Mouse (Mus musculus) CD8-positive naive resting alpha-beta T cell, adult 2 months (primary cell): Measurements from ENCODE around the gene Cdnf.
A peak's percentile ranks its signal among the peaks of the same experiment; 100 is the strongest.

Source experiments
- DNase-seq, 2 experiments: peaks; one replicate each; pipeline ENCODE4 v3.0.0; 2022; ENCODE audit warnings: low read depth in 2 of 2, low spot score in 2 of 2

The Cdnf gene

DNA sequence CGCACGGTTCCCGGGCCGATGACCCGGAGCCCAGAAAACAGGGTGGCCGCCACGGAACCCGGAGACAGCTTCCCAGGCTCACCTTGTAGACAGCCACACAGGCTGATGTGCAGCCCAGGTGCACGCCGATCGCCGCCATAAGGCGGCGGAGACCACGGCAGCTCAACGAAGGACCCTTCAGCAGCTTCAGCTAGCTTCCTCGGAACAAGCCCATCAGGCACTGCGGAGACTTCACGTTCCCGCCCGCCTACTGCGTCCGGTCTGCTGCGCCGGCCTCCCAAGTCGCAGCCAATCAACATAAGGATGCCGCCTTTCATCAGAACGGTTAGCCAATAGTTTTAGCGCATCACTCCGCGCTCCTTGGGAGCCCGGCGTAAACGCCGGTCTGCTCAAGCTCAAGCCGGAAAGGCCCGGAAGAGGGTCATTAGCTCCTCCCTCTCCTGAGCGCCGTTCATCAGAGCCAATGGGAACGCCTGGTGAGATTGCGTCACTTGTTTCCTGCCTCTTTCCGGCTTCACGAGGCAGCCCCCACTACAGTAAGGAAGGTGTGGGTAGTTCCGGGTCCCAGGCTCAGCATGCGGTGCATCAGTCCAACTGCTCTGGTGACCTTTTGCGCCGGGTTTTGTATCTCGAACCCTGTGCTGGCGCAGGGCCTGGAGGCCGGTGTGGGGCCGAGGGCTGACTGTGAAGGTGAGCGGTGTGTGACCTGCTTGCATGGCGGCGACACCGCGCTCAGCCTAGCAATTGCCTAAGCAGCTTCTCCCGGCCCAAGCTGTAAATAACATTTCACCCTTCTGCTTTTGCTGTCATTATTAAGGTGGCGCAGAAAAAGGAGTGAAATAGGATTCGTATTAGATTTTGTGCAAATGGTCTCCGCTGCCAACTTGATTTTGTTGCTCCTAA, at the start of gene Cdnf, which contains the start of the genes Gm45902 and Hspa14:
Gene Cdnf, plus strand, starts transcription at position 479 of the 903 bp plus-strand sequence.
Gene Gm45902, minus strand, starts transcription at position 239 of the 903 bp plus-strand sequence.
Gene Hspa14, minus strand, starts transcription at position 263 of the 903 bp plus-strand sequence.
- peak; percentile 95 for DNase-seq

- DNase-seq, result peak in 1 of 2 experiments; percentile 11
These were observed 38.9 kb upstream of the Cdnf start for GRCm38 (mm10) chr2:3473891-3474290.

GRCm38 (mm10) chr2:3474361-3474805, 38.4 kb upstream of the Cdnf start:
- peak; percentile 41 to 53 for DNase-seq

- DNase-seq, result peak; percentile 97
These were observed 38.0 kb upstream of the Cdnf start, which contains the start of gene Suv39h2 for GRCm38 (mm10) chr2:3474861-3475283. TSS of gene Suv39h2 (minus strand) at chr2:3475031.

GRCm38 (mm10) chr2:3475746-3476251, 37.0 kb upstream of the Cdnf start:
- peak in 1 of 2 experiments; percentile 3 for DNase-seq

DNA sequence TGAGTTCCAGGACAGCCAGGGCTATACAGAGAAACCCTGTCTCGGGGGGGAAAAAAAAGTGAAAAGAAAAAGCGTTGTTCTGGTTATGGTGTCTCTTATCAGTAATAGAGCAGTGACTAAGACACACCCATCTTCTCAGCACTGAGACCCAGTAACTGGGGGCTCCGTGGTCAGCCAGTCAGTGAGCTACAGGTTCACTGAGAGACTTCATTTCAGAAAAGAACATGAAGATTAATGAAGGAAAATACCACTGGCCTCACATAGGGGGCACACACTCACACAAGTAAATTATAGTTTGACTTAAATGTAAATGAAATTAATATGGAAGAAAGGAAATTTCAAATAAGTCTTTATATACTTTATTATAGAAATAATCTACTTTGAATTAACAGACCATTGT, 32.6 kb upstream of the Cdnf start:
- no peak for DNase-seq

GRCm38 (mm10) chr2:3489816-3490215, 23.0 kb upstream of the Cdnf start:
- DNase-seq, result no peak

DNA sequence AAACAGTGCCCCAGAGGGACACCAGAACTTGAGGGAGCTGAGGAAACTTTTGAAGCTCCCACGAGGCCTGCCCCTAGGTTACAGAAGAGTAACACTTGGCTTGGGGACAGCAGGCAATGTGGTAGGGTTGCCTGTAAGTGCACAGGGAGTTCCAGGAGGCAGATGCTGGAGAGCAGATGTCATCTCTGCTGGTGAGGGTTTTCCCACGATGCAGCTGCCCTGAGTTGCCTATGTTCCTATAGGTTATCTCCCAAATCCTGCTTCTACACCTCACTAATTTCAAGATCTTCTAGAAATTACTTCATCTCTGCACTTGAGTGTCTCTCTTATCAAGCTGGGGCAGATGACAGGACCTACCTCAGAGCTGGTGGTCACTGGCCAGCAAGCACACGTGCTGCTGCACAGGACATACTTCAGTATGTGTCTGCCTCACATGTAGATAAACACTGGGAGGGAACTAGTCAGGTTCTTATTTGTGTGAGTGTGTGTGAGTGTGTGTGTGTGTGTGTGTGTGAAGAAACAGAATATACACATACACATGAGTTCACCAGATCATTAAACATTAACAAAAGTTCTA, 18.9 kb upstream of the Cdnf start:
- DNase-seq, result no peak

- no peak for DNase-seq
These were observed 13.3 kb upstream of the Cdnf start for GRCm38 (mm10) chr2:3499543-3499942.

DNA sequence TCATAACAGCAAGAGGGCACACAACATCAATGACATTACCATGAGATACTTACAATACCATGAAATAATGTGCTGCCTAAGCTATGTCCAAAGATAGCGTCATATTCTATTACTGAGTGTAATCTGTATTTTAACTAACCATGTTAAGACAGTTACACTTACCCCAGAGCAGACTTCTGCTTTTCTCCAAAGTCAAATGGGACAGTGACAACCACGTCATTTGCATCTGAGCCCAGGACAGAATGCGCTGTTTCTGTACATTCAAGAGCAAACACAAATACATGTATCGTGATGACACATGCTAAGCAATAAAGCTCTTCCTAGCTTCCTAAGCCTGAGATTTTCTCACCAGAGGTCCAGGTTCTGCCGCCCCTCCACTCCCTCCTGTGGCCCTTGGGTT, 11.9 kb upstream of the Cdnf start:
- no peak for DNase-seq

- DNase-seq, result peak in 1 of 2 experiments; percentile 25
These were observed 754 bp upstream of the Cdnf start for GRCm38 (mm10) chr2:3512076-3512475.

GRCm38 (mm10) chr2:3522558-3522957, 9.7 kb downstream of the Cdnf start:
- DNase-seq, result no peak

GRCm38 (mm10) chr2:3526288-3526687, 13.5 kb downstream of the Cdnf start:
- DNase-seq, result no peak

- no peak for DNase-seq
These were observed 28.7 kb downstream of the Cdnf start for GRCm38 (mm10) chr2:3541307-3542079.

- DNase-seq, result no peak
These were observed 33.2 kb downstream of the Cdnf start for GRCm38 (mm10) chr2:3546055-3546454.

GRCm38 (mm10) chr2:3546588-3546987, 33.8 kb downstream of the Cdnf start:
- DNase-seq, result peak; percentile 52 to 60

DNA sequence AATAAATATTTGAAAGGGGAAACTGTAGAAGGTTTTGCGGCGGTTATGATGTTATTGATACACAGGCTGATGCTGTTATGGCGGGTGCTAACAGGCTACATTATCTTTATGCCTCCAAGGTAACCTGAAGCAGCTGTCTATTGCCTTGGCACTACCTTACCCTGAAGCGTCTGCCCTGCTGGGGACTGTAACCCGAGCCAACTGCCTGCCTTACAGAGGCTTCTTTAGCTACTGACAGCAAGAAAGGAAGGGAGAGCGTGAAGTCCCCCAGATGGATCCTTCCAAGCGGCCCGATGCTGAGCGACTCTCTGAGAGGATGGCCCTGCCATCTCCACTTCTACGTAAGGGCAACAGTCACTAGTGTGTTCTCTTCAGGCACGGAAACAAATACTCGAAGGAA, 57.4 kb downstream of the Cdnf start, which contains the start of gene Fam107b:
Gene Fam107b, plus strand, starts transcription at position 303 of the 400 bp plus-strand sequence.
- no peak for DNase-seq

DNA sequence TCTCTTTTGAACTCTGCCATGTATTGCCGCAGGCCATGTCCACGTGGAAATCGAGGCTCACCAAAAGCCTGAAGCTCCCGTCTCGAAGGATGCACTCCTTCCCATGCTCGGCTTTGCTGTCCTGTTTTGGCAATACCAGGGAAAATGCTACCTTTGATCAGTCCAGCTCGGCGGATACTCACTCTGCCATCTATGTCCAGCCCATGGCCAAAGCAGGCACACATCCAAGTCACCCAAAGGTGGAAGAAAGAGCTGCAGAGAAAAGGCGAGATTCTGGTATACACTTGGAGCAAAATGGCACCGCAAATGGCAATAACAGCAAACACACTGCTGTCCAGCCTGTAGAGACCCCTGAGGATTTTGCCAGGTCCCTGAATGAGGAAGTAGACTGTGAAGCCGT, 57.8 kb downstream of the Cdnf start:
- DNase-seq, result no peak

DNA sequence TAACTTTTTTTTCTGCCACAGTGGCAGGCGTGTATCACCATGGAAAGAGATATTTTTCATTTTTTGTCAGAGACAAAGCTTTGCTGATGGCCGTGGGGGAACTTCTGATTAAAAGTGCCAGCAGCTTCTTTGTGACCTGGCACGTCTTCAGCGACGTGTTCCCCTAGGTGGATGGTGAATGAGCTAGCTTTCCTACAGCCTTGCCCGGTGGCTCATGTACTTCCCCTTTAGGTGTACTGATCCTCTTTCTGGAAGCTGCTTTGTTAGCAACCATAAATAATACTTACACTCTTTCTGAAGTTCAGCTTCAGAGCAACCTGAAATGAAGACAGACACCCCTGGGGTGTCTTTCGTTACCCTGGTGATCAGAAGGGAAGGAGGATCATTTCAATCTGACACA, 61.1 kb downstream of the Cdnf start:
- no peak for DNase-seq

DNA sequence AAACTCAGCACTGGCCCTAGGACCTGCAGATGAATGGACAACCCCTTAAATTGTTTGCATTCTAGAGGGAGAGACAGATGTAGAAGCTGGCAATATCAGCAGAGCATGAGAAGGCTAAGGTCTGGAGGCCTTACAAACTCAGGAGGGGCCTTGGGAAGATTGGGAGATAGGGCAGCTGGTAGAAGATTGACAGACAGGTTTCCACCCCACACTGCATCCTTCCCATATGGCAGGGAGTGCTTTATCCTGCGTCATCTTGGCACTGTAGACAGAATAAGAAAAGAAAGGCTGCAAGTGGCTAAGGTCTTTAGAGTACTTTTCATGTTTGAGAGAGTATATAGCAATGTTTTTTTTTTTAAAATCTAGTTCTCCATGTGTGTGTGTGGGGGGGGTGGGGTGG, 62.3 kb downstream of the Cdnf start:
- no peak for DNase-seq
